Mouse (Mus musculus) hindbrain, embryonic 10.5 days (tissue): Measurements from ENCODE around the gene Foxp1. TPM values are rescaled to one million over a fixed set of nuclear protein-coding genes. Genes with fewer than 3 reads are reported as not detected.
A peak's percentile ranks its signal among the peaks of the same experiment; 100 is the strongest.

Source experiments
- DNase-seq: peaks from one replicate; pipeline ENCODE4 v3.0.0-alpha.2; 2017; ENCODE audit warnings: low spot score
- H3K27ac ChIP-seq: fragments of 300-500 bp; sonication (generic); 2 replicates; pipeline ENCODE4 v1.5.1; 2016; ENCODE audit warnings: mild to moderate bottlenecking, moderate library complexity
- H3K27me3 ChIP-seq: fragments of 300-500 bp; sonication (generic); 2 replicates; pipeline ENCODE4 v1.6.1; 2016; ENCODE audit warnings: mild to moderate bottlenecking; ENCODE audit not compliant: poor library complexity, insufficient read depth, severe bottlenecking
- H3K36me3 ChIP-seq: fragments of 300-500 bp; sonication (generic); 2 replicates; pipeline ENCODE4 v1.6.1; 2016; ENCODE audit warnings: mild to moderate bottlenecking, moderate library complexity
- H3K4me1 ChIP-seq: fragments of 300-500 bp; sonication (generic); replicated peaks from 2 replicates; pipeline ENCODE4 v1.6.1; 2016; ENCODE audit warnings: mild to moderate bottlenecking
- H3K4me3 ChIP-seq: fragments of 300-500 bp; sonication (generic); 2 replicates; pipeline ENCODE4 v1.5.1; 2016; ENCODE audit warnings: mild to moderate bottlenecking, moderate library complexity
- H3K9me3 ChIP-seq: fragments of 300-500 bp; sonication (generic); 2 replicates; pipeline ENCODE4 v1.6.1; 2016; ENCODE audit warnings: mild to moderate bottlenecking, moderate library complexity
- WGBS: fragments of 180-500 bp; shearing (Covaris S2); methylation state at CpG from one replicate; pipeline ENCODE4 v1.1.7; 2016; 5-methylcytosine and 5-hydroxymethylcytosine counted together
- polyA plus RNA-seq: library from polyadenylated mRNA; unstranded; fragments of >200 nt; fragmentation: Nextera tagmentation; extraction: Ambion mirVana; gene quantifications from 2 replicates; pipeline ENCODE4 v1.2.1, GENCODE M21; 2016

The Foxp1 gene
- polyA plus RNA-seq, 1 experiment from 2014 or later: 64.3 TPM

- DNase-seq: no peak
- H3K36me3 ChIP-seq: peaks cover 4% of the 10 kb centered on the region; the same call in 1 of the 2 replicates
- 92% methylated on average over 5 of the region's 5 CpGs for WGBS
- H3K27me3 ChIP-seq: no peaks in the 10 kb centered on the region
- H3K4me1 ChIP-seq: peaks cover 18% of the 10 kb centered on the region
- H3K4me3 ChIP-seq: no peak overlapping the region
- no peaks in the 10 kb centered on the region for H3K9me3 ChIP-seq
- peak overlapping the region; percentile 37; the same call in 1 of the 2 replicates for H3K27ac ChIP-seq
Observed at GRCm38 (mm10) chr6:99388023-99388422, 134.5 kb downstream of the Foxp1 start.

- H3K27ac ChIP-seq: no peak overlapping the region
- H3K4me3 ChIP-seq: no peak overlapping the region
- peaks cover 20% of the 10 kb centered on the region for H3K4me1 ChIP-seq
- no peaks in the 10 kb centered on the region for H3K9me3 ChIP-seq
- DNase-seq: no peak
- 0 out of 2 replicates have a peak, but pooled peaks cover 1% of the 10 kb centered on the region for H3K27me3 ChIP-seq
- H3K36me3 ChIP-seq: peaks cover 4% of the 10 kb centered on the region; the same call in 1 of the 2 replicates
- 82% methylated on average over 2 of the region's 2 CpGs for WGBS
Observed at GRCm38 (mm10) chr6:99385059-99385604, 137.4 kb downstream of the Foxp1 start.

DNA sequence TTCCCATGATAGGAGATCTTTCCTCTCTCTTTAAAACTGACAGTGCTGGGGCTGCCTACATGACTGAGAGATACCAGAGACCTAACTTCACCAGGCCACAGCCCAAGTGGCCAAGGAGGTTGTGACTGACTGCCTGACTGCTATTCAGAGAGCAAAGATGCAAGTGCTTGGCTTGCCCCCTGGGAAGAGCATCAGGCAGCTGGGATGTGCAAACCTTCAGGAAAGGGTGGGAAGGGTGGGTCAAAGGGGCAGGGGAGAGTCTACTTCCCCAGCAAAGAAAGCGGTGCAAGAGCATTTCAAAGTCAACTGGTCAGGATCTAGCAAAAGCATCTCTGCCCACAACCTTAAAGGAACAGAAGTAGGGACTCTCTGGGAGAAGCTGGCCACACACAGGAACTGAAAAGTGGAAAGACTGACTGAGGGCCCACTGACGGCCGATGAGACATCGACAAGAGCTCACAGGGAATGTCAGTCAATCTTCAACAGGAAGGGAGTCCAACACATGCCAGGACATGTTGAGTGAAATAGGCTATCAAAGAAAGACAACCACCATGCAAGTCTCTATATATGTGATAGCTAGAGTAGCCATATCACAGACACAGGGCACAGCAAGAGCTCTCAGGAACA is 138.6 kb downstream of the Foxp1 start:
- H3K4me3 ChIP-seq: no peak overlapping the region
- H3K9me3 ChIP-seq: no peaks in the 10 kb centered on the region
- peaks cover 4% of the 10 kb centered on the region; the same call in 1 of the 2 replicates for H3K36me3 ChIP-seq
- no peak for DNase-seq
- 72% methylated on average over 4 of the region's 4 CpGs for WGBS
- H3K4me1 ChIP-seq: peaks cover 18% of the 10 kb centered on the region
- 0 out of 2 replicates have a peak, but pooled peaks cover 2% of the 10 kb centered on the region for H3K27me3 ChIP-seq
- H3K27ac ChIP-seq: peak overlapping the region; percentile 37; the same call in 1 of the 2 replicates

GRCm38 (mm10) chr6:99380146-99380545 is 142.4 kb downstream of the Foxp1 start:
- 92% methylated on average over 5 of the region's 5 CpGs for WGBS
- Histone ChIP-seq H3K4me1 (peaks cover 53% of the 10 kb centered on the region), H3K4me3 (no peak overlapping the region), H3K27ac (no peak overlapping the region), H3K27me3 (peaks cover 13% of the 10 kb centered on the region), H3K9me3 (no peaks in the 10 kb centered on the region), H3K36me3 (no peaks in the 10 kb centered on the region)
- no peak for DNase-seq

DNA sequence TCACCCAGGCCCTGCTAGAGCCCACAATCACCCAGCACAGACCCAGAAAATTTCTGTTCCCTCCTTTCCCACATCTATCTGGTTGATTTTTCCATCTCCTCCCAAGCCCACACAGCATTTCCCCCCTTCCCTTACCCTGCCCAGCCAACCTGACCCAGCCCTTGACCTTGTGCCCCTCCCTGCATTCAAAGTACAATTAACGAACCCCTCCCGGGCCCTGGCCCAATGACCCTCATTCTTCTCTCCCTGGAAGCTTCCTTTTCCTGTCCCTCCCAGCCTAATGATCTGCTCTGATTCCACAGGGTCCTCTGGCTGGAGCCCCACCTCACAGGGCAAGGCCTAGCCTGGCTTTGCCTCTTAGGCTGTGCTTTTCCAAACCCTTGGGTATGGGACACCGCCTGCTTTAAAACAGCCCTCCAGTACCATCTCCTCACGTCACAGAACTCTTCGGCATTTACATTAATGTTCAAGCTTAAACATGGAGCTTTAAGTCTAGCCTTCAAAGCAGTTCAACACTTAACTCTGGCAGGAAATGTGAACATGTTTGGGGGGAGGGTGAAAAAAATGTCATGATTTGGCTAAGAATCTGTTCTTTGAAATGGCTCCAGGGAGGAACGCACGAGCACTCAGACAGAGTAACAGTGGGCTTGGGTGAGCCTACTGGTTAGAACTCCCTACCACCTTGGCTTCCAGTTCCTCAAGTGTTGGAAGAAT is 143.4 kb downstream of the Foxp1 start:
- no peaks in the 10 kb centered on the region for H3K36me3 ChIP-seq
- H3K27me3 ChIP-seq: peaks cover 13% of the 10 kb centered on the region
- H3K4me3 ChIP-seq: no peak overlapping the region
- peak; percentile 42 for DNase-seq
- no peaks in the 10 kb centered on the region for H3K9me3 ChIP-seq
- peak overlapping the region; percentile 30; the same call in 1 of the 2 replicates for H3K27ac ChIP-seq
- 71% methylated on average over 7 of the region's 7 CpGs for WGBS
- peaks cover 53% of the 10 kb centered on the region for H3K4me1 ChIP-seq

GRCm38 (mm10) chr6:99377716-99378115 is 144.8 kb downstream of the Foxp1 start:
- Histone ChIP-seq H3K27me3 (peaks cover 13% of the 10 kb centered on the region), H3K4me1 (peaks cover 41% of the 10 kb centered on the region), H3K36me3 (no peaks in the 10 kb centered on the region), H3K9me3 (no peaks in the 10 kb centered on the region), H3K4me3 (no peak overlapping the region), H3K27ac (0 out of 2 replicates have a peak overlapping the region, but pooled peaks have one; percentile 8)
- no peak for DNase-seq
- 77% methylated on average over 4 of the region's 4 CpGs for WGBS

DNA sequence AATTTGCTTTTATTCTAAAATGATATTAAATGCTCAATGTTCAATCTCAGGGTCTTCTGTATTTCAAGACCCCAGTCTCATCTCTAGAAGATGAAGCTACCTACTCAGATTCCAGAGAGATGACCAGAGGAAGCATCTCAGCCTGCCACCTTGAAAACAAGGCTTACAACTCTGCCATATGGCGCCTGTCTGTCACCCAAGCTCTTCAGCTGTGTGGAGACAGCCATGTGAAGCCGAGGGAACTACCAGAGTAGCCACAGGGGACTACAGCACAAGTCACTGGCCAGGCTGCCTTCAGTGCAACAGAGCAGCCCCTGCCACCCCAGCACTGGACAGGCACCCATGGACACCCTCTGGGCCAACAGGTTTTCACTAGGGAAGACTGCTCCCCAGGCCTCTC is 145.4 kb downstream of the Foxp1 start:
- H3K27me3 ChIP-seq: peaks cover 13% of the 10 kb centered on the region
- peaks cover 41% of the 10 kb centered on the region for H3K4me1 ChIP-seq
- 57% methylated on average over 2 of the region's 2 CpGs for WGBS
- no peaks in the 10 kb centered on the region for H3K9me3 ChIP-seq
- H3K27ac ChIP-seq: peak overlapping the region; percentile 8; the same call in 1 of the 2 replicates
- DNase-seq: no peak
- no peak overlapping the region for H3K4me3 ChIP-seq
- H3K36me3 ChIP-seq: no peaks in the 10 kb centered on the region

DNA sequence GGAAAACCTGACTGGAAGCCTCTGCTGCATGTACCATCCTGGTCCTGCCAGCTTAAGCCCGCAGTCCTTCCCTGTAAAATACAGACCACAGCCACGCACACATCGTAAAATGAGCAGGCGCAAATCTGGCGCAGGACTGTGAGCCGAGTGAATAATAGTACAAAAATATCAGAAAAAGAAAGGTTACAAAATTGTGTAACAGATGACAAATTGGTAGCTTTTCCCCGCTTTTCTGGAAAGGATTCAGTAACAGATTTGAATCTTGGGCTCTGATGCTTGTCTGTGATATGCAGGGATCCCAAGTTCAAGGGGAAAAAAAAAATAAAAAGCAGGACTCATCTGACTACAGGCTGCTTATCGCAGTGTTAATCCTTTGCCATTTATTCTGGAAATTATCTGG is 145.8 kb downstream of the Foxp1 start:
- peaks cover 13% of the 10 kb centered on the region for H3K27me3 ChIP-seq
- no peak overlapping the region for H3K27ac ChIP-seq
- no peaks in the 10 kb centered on the region for H3K36me3 ChIP-seq
- 89% methylated on average over 8 of the region's 8 CpGs for WGBS
- H3K4me3 ChIP-seq: no peak overlapping the region
- no peaks in the 10 kb centered on the region for H3K9me3 ChIP-seq
- peaks cover 41% of the 10 kb centered on the region for H3K4me1 ChIP-seq
- no peak for DNase-seq

DNA sequence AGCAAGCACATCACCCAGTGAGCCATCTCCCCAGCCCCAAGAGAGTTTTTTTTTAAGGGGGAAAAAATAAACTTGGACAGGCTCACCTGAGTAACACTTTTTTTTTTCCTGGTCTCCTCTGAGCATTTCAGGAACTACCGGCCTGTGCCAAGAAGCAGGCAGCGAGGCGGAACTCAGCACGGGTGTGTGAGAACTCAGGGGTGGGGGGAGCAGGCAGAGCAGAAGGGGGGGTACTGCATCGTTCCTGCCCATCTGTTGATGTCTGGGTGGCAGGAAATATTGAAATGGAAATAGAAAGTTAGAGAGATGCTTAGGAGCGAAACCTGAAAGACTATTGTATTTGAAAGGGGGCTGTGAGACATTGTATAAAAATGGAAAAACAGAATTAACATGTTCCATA is 146.7 kb downstream of the Foxp1 start:
- H3K36me3 ChIP-seq: no peaks in the 10 kb centered on the region
- H3K27me3 ChIP-seq: peaks cover 13% of the 10 kb centered on the region
- no peak for DNase-seq
- H3K27ac ChIP-seq: peak overlapping the region; percentile 54; the same call in 1 of the 2 replicates
- no peak overlapping the region for H3K4me3 ChIP-seq
- 65% methylated on average over 6 of the region's 6 CpGs for WGBS
- H3K9me3 ChIP-seq: no peaks in the 10 kb centered on the region
- H3K4me1 ChIP-seq: peaks cover 41% of the 10 kb centered on the region

- Histone ChIP-seq H3K9me3 (no peaks in the 10 kb centered on the region), H3K27me3 (peaks cover 13% of the 10 kb centered on the region), H3K4me3 (no peak overlapping the region), H3K27ac (peak overlapping the region; percentile 54; the same call in 1 of the 2 replicates), H3K36me3 (no peaks in the 10 kb centered on the region), H3K4me1 (peaks cover 41% of the 10 kb centered on the region)
- WGBS: 88% methylated on average over 4 of the region's 4 CpGs
- no peak for DNase-seq
Observed at GRCm38 (mm10) chr6:99375376-99375775, 147.1 kb downstream of the Foxp1 start.

- WGBS: 83% methylated on average over 19 of the region's 19 CpGs
- Histone ChIP-seq H3K9me3 (no peaks in the 10 kb centered on the region), H3K36me3 (no peaks in the 10 kb centered on the region), H3K27ac (no peak overlapping the region), H3K27me3 (peaks cover 11% of the 10 kb centered on the region), H3K4me1 (peaks cover 44% of the 10 kb centered on the region), H3K4me3 (no peak overlapping the region)
- no peak for DNase-seq
Observed at GRCm38 (mm10) chr6:99374448-99375271, 147.9 kb downstream of the Foxp1 start.

- H3K4me3 ChIP-seq: no peak overlapping the region
- no peak overlapping the region for H3K27ac ChIP-seq
- 87% methylated on average over 5 of the region's 5 CpGs for whole genome bisulfite sequencing
- no peaks in the 10 kb centered on the region for H3K36me3 ChIP-seq
- H3K27me3 ChIP-seq: peaks cover 3% of the 10 kb centered on the region; the same call in 1 of the 2 replicates
- H3K9me3 ChIP-seq: no peaks in the 10 kb centered on the region
- H3K4me1 ChIP-seq: peaks cover 25% of the 10 kb centered on the region
- no peak for DNase-seq
Observed at GRCm38 (mm10) chr6:99372427-99372826, 150.1 kb downstream of the Foxp1 start.
